Mouse (Mus musculus) testis, adult 2 months (tissue): ENCODE measurements around the gene Kcnt1.

ENCODE experiments used
- CTCF ChIP-seq: fragments of 200-500 bp; IDR thresholded peaks from 2 replicates; pipeline ENCODE4 v1.5.1; 2012; ENCODE audit warnings: low read depth, mild to moderate bottlenecking, inconsistent platforms, low read length, moderate library complexity; ENCODE audit not compliant: control insufficient read depth, insufficient read depth, insufficient replicate concordance
- POLR2A ChIP-seq: fragments of 200-500 bp; IDR thresholded peaks from 2 replicates; pipeline ENCODE4 v1.6.1; 2012; ENCODE audit warnings: low read depth, mild to moderate bottlenecking, inconsistent platforms, low read length, moderate library complexity; ENCODE audit not compliant: control insufficient read depth

GRCm38 (mm10) chr2:25892440-25892839 lies 28.9 kb downstream of the Kcnt1 start:
- TF ChIP-seq CTCF (no peak), POLR2A (no peak)
